Mouse (Mus musculus): ENCODE results near the gene Mfn1. TPM values are rescaled to one million over a fixed set of nuclear protein-coding genes. Genes with fewer than 3 reads are reported as not detected.

The Mfn1 gene
- 100 to 1,000 TPM in 1 of 2 experiments, 10 to 100 TPM in 1; 95.2 to 103 TPM for total RNA-seq (2021)
- long read RNA-seq, experiment 1, full-length matches to known transcripts: 25 of 33 reads
- long read RNA-seq, experiment 1, partial matches to known transcripts: 3 of 33 reads
- long read RNA-seq, experiment 1, other reads (novel, unspliced or antisense): 5 of 33 reads
- long read RNA-seq, experiment 2, full-length matches to known transcripts: 39 of 61 reads
- long read RNA-seq, experiment 2, partial matches to known transcripts: 12 of 61 reads
- long read RNA-seq, experiment 2, other reads (novel, unspliced or antisense): 10 of 61 reads

DNA sequence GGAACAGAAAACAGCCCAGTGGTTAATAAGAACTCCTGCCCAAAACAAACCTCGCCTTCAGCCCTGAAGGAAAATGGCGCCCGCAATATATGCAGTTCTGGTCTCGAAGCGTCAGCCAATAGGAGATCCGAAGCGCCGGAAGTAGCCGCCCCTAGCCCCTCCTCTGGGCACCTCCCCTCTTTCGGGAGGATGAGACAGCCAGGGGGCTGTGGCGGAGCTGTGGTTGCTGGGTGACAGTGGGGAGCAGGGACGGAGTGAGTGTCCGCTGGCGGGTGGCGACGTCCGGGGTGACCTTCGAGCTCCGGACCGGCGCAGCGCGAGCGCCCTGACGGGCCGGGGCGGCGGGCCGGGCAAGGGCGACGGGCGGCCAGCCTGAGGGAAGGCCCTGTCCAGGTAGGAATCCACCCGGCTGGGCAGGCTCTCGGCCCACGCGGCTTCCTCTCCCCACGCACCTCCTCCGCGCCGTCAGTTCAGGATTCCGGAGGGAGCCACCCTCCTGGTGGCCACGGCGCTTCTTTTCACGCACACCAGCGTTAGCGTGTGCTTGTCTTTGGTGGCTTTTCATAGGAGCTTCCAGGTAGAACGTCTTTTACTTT, at the start of gene Mfn1:
Gene Mfn1, plus strand, starts transcription at position 163 of the 596 bp plus-strand sequence.
- 0 out of 2 replicates have a peak, but pooled peaks have one; percentile 34 for TF ChIP-seq CTCF (conservative IDR thresholded peaks at IDR 0.05)
- Histone ChIP-seq H3K4me3 (peak within 1 kb of the TSS; percentile 63), H3K27ac (peak within 1 kb of the TSS; percentile 95)
- DNase-seq (ENCODE audit: low spot score in 2 of 2): peak; percentile 92 to 97

DNA sequence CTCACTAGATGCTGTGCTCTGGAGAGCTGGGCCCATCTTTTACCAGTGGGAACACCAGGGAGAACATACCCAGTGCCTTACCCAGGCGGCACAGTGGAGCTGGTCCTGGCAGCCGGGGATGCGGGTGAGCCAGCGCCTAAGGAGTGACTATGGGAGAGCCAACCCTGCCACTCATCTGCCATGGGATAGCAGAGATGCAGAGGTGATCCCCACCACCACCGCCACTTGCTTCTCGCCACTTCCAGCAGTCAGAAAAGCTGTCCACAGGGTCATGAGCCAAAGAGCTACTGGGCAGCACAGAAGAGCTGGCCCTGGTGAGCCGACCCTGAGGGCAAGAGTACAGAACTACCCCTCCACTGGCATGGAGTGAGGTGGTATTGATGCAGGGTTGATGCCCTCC, 49.3 kb upstream of the Mfn1 start:
- DNase-seq (ENCODE audit: low spot score in 2 of 2): no peak
- no peak overlapping the region for H3K4me3 ChIP-seq
- no peak overlapping the region for H3K27ac ChIP-seq
- TF ChIP-seq CTCF (conservative IDR thresholded peaks at IDR 0.05): no peak

DNA sequence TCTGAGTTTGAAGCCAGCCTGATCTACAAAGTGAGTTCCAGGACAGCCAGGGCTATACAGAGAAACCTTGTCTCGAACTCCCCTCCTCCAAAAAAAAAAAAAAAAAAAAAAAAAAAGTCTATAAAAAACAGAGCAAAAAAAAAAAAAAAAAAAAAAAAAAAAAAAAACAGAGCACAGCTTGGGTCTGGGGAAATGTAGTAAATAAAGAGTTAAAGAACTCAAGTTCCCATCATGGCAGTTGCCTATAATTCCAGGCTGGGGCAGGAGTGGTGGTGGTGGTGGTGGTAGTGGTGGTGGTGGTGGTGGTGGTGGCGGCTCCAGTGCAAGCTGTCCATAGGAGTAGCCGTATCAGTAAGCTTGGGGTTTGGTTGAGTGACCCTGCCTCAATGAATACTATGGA, 46.2 kb upstream of the Mfn1 start:
- no peak for DNase-seq (ENCODE audit: low spot score in 2 of 2)
- TF ChIP-seq CTCF (conservative IDR thresholded peaks at IDR 0.05): no peak
- H3K4me3 ChIP-seq: no peak overlapping the region

DNA sequence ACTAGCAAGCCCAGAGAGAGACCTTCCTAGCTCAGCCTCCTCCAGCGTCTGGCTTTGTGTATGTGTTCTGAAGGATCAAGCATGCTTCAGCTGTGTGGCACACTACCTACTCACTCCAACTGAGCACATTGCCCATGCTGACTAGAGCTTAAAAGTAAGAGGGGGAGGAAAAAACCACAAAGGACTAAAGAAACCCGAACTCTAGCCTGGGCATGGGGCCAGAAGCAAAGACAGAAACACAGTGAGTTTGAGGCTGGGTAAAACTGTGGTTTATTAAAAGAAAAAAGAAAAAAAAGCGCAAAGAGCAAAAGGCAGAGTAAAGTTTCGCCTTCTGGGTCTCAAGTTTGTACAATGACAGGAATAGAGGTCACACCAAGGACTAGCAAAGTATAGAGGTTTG, 42.7 kb upstream of the Mfn1 start:
- Histone ChIP-seq H3K4me3 (no peak overlapping the region), H3K27ac (no peak overlapping the region)
- DNase-seq (ENCODE audit: low spot score in 2 of 2): no peak
- TF ChIP-seq CTCF (conservative IDR thresholded peaks at IDR 0.05): no peak

More for the DNA sequence above, 46.2 kb upstream of the Mfn1 start:
- H3K27ac ChIP-seq: no peak overlapping the region

DNA sequence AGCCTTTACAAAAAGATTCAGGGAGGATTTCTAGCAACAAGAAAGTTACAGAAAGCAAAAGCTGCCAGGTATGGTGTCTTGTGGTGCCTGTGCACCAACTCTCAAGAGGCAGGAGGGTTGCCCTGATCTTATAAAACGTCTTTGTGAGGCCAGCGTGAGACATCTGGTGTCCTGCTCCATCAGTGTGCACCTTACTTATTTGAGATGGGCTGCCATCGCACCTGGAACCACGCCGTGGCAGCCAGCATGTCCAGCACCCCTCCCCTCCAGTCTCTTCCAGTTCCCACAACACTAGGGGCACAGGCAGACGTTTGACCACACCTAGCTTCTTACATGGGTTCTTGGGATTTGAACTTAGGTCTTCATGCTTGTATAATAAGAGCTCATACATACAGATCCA, 41.1 kb upstream of the Mfn1 start:
- Histone ChIP-seq H3K27ac (no peak overlapping the region), H3K4me3 (no peak overlapping the region)
- TF ChIP-seq CTCF (conservative IDR thresholded peaks at IDR 0.05): no peak
- DNase-seq (ENCODE audit: low spot score in 2 of 2): no peak

DNA sequence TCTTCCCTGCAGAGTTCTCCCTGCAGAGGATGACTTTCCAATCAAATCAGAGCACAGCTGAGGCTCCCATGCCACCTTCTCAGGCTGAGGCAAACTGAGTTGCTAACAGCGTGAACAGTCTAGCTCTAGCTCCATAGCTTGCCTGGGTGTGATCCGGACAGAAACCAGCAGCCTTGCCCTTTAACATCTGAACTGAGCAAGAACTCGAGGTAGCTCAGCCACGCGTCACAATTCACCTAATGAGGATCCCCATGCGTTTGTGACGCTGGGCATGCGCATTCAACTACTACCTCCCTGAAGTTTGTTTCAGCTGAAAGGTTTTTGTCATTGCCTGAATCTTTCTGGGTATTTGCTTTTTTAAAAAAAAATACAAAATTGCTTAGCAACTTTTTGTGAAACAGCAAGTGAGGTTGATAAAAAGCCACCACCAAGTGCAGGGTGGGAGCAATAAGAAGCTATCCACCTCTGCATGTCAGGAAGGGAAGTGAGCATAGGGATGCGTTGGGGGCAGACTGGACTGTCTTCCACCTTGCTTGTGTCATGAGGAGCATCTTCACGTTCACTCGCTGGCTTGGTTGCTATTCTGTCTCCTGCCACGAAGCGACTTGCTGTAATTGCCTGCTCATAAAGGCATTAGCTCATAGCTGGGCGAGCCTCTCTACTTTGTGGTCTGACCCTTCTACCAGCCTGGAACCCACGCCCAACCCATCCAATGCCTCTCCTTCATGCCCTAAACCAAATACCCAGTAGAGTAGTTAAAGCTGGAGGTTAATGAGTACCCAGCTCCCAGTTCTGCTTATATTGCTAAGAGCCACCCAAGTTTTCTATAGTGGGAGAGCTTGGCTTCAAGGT, 39.0 kb upstream of the Mfn1 start:
- no peak for DNase-seq (ENCODE audit: low spot score in 2 of 2)
- no peak for TF ChIP-seq CTCF (conservative IDR thresholded peaks at IDR 0.05)
- no peak overlapping the region for H3K4me3 ChIP-seq
- no peak overlapping the region for H3K27ac ChIP-seq

DNA sequence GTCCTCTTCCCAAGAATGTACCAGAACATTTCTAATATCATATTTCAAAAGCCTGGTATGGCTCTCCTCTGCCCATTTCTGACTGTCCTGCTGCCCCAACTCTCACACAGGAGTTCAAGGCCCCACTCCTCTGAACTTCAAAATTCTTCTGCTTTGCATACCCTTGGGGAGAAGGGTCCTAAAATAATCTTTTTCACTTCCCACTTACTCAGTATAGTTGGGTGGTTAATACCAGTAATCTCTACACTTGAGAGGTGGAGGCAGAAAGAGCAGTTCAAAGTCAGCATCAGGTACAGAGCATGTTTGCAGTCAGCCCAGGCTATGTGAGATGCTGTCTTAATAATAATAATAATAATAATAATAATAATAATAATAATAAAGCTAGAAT, 38.3 kb upstream of the Mfn1 start:
- Histone ChIP-seq H3K27ac (no peak overlapping the region), H3K4me3 (no peak overlapping the region)
- no peak for DNase-seq (ENCODE audit: low spot score in 2 of 2)
- TF ChIP-seq CTCF (conservative IDR thresholded peaks at IDR 0.05): no peak

DNA sequence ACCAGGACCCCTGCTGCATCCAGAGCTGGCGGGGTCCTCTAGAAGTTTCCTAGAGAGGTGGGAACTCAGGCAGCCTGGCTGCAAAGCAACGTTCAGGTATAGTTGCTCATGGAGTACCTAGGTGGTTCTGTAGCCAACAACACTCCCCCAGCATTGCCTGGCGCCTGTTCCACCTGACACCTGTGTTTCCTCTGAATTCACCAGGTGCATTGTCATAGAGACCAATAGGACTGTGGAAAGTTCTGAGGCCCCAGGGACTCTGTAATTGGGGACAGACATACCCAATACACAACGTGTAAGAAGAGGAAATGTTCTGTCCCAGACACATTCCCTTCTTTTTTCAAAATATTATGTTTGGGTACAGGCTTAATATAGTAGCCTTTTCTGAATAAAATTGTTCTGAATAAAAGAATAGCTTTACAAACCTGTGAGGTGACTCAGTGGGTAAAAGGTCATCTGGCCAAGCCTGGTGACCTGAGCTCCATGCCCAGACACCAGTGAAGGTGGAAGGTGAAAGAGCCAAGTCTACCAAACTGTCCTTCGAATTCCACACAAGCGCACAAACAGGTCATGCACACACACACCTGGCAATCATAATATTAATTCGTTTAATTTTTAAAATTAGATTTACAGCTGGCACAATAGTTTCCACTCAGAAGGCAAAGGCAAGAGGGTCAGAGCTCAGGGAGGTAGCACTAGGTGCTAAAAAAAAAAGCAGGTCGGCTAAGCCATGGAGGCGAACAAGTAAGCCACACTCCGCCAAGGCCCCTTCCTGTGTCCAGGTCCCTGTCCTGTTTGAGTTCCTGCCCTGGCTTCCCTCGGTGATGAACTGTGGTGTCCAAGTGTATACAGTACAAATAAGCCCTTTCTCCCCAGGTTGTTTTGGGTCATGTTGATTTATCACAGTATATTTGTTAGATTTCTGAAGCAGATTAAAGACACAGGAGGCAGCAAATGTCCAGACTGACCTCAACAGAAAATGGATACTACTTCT, 36.9 kb upstream of the Mfn1 start, which contains the start of gene Kcnmb3:
Gene Kcnmb3, minus strand, starts transcription at position 135 of the 994 bp plus-strand sequence.
- no peak for TF ChIP-seq CTCF (conservative IDR thresholded peaks at IDR 0.05)
- Histone ChIP-seq H3K4me3 (no peak within 1 kb of the TSS), H3K27ac (no peak within 1 kb of the TSS)
- no peak for DNase-seq (ENCODE audit: low spot score in 2 of 2)

DNA sequence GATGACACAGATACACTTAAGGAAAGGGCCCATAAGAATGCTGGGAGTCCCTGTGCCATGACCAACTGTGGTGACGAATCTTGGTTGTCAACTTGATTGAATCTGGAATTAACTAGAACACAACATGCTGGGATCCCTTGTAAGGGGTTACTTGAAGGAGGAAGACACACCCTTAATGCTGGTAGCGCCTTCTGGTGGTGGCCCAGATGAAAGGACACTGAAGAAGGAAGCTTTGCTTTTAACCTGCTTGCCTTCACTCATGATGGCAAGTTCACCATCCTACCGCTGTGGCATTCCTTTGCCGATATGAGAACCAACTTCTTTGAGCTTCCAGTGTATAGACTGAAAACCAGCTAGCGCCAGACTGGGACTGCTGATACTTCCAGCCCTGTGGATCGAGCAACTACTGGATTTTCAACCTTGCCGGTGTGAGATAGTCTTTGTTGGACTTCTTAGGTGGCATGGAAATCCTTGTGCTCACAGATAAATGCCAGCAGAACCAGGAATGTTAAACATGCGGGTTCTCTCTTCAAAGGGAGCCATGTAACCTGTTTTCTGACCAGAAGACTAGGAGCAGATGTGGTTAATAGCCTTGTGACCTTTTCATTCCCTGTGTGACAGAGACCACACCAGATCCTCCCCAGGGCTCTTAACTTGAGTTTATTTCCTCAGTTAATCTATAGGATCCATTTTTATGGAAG, 34.7 kb upstream of the Mfn1 start:
- Histone ChIP-seq H3K4me3 (no peak overlapping the region), H3K27ac (no peak overlapping the region)
- TF ChIP-seq CTCF (conservative IDR thresholded peaks at IDR 0.05): peak; percentile 48
- DNase-seq (ENCODE audit: low spot score in 2 of 2): no peak

DNA sequence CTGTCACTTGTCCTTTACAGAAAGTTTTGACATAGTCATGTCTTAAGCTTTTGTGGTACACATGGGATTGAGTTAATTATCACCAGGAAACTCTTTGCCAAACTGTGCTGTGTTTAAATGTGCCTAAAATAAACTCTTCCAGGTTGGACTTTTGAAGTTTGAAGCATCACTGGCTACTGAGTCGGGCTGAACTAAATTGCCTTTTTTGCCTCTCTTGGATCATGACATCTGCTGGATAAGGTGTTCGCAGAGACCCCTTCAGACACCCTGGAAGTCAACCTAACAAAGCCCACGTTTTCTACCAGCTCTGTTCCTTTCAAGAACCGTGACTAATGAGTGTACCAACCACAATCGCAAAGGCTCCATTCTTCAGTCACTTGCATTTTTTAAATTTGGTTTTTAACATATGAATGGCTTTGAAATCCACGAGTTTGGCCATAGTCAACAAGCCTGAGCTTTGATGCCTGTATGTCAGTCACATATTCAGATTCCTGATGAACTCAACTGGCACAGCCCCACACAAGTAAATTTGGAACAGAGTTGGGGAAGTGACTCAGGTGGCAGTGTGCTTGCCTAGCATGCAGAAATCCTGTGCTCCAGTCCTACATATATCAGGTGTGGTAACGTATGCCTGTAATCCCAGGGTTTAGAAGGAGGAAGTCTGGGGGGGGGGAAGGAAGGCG, 34.0 kb upstream of the Mfn1 start:
- Histone ChIP-seq H3K4me3 (no peak overlapping the region), H3K27ac (no peak overlapping the region)
- no peak for TF ChIP-seq CTCF (conservative IDR thresholded peaks at IDR 0.05)
- DNase-seq (ENCODE audit: low spot score in 2 of 2): no peak

All from layer of hippocampus, adult 2 months (tissue).